Mouse (Mus musculus): ENCODE data around the gene Eif3a.

Gene Eif3a

GRCm38 (mm10) chr19:60758896-60759835 lies 31.3 kb downstream of the Eif3a start:
- DNase-seq = peak; percentile 11

- DNase-seq = no peak
Observed at GRCm38 (mm10) chr19:60757099-60757785, 33.2 kb downstream of the Eif3a start.

GRCm38 (mm10) chr19:60756192-60757098 lies 34.0 kb downstream of the Eif3a start:
- DNase-seq = peak; percentile 34

- peak; percentile 91 for DNase-seq
Observed at GRCm38 (mm10) chr19:60755438-60756191, 34.8 kb downstream of the Eif3a start, which contains the start of gene Nanos1. TSS of gene Nanos1 (plus strand) at chr19:60755987.

GRCm38 (mm10) chr19:60747801-60748200 lies 42.7 kb downstream of the Eif3a start:
- no peak for DNase-seq

GRCm38 (mm10) chr19:60743767-60744547 lies 46.5 kb downstream of the Eif3a start:
- DNase-seq = no peak

GRCm38 (mm10) chr19:60740560-60740959 lies 49.9 kb downstream of the Eif3a start:
- DNase-seq = no peak

- no peak for DNase-seq
Observed at GRCm38 (mm10) chr19:60731966-60732365, 58.5 kb downstream of the Eif3a start.

- no peak for DNase-seq
Observed at GRCm38 (mm10) chr19:60731299-60731698, 59.2 kb downstream of the Eif3a start.

- peak; percentile 44 for DNase-seq
Observed at GRCm38 (mm10) chr19:60730281-60730852, 60.1 kb downstream of the Eif3a start.

- no peak for DNase-seq
Observed at GRCm38 (mm10) chr19:60716381-60716780, 74.1 kb downstream of the Eif3a start.

GRCm38 (mm10) chr19:60712577-60712976 lies 77.9 kb downstream of the Eif3a start:
- no peak for DNase-seq

All from lung, postnatal 14 days (tissue).